Mouse (Mus musculus) MN1 (cell line): ENCODE measurements at regions not wholly inside any gene's neighbourhood (a gene's known extent, or its start where the extent isn't known, plus 50 kb on each side); places are given as distances from the start of the nearest gene placed in this dataset.

Experiments used
- DNase-seq: peaks from one replicate; pipeline ENCODE4 v3.0.0-alpha.2; 2016; ENCODE audit warnings: low spot score

GRCm38 (mm10) chr1:91740661-91741060, 60.6 kb upstream of the Twist2 start:
- no peak for DNase-seq

GRCm38 (mm10) chr1:91742031-91742430, 59.2 kb upstream of the Twist2 start:
- no peak for DNase-seq

GRCm38 (mm10) chr1:91742914-91743313, 58.3 kb upstream of the Twist2 start:
- DNase-seq = no peak

GRCm38 (mm10) chr1:91744076-91744475, 57.2 kb upstream of the Twist2 start:
- DNase-seq = no peak

GRCm38 (mm10) chr1:91744701-91745100, 56.6 kb upstream of the Twist2 start:
- DNase-seq = no peak

- DNase-seq = no peak
Observed at GRCm38 (mm10) chr1:91747583-91747982, 53.7 kb upstream of the Twist2 start.
